Mouse (Mus musculus): ENCODE data around the gene Rara.

- TF ChIP-seq POLR2A (IDR thresholded peaks at IDR 0.05; ENCODE audit: low read depth, low read length) (no peak), CTCF (conservative IDR thresholded peaks at IDR 0.05; ENCODE audit: insufficient read depth, insufficient read length, low read depth, low read length) (no peak)
These were observed 13.8 kb downstream of the Rara start for GRCm38 (mm10) chr11:98941341-98941825.

Data from kidney, adult 2 months (tissue).